Mouse (Mus musculus): ENCODE data around the gene Sgo1.
A peak's percentile ranks its signal among the peaks of the same experiment; 100 is the strongest.
"Not testable (repeated sequence)": the region's sequence is repeated elsewhere in the genome, so short reads cannot be mapped to it uniquely, and the experiment has no call there.

The Sgo1 gene

DNA sequence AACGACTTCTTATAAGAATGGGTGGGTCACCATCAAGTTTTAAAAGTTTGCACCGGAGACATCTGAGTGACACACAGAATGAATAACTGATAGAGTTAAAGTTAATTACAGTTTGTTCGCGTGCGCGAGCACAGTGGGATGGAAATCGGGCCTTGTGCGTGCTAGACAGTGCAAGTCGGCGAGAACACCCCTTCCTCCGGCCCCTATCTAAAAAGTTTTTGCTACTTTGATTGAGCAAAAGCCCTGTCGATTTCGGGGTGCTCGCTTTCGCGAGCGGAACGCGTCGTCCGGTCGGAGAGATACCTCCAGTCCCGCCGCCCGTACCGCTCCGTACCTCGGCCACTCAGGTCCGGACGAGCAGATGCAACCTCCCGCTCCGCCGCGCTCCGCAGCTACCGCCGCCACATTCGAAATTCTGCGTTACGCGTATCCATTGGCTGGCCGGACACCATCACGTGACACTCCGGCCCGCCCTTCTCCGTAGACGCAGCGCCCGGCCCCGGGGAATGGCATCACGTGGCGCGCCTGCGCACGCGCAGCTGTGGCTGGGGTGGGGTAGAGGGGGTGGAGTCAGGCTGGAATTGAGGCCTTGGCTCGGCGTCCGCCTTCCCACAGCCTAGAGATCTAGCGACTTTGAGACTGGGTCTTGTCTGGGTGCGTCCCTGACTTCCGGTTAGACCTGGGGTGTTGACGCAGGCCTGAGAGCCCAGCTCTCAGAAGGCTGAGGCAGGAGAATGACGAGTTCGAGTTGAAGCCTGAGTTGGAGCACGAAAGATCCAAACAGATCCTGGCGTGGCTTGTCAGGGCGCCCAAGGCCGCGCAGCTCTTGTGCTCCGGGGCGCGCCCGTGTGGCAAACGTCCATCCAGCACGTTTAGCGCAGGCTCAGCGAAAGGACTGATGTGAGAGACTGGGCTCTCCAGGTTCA lies at the start of gene Sgo1:
Gene Sgo1, minus strand, starts transcription at position 457 of the 926 bp plus-strand sequence.
- DNase-seq = peak; percentile 97

- not testable (repeated sequence) for DNase-seq
These were observed 29.8 kb upstream of the Sgo1 start for GRCm38 (mm10) chr17:53718916-53719315.

GRCm38 (mm10) chr17:53718474-53718873 lies 29.3 kb upstream of the Sgo1 start:
- DNase-seq = no peak

GRCm38 (mm10) chr17:53715161-53715560 lies 26.0 kb upstream of the Sgo1 start:
- not testable (repeated sequence) for DNase-seq

- DNase-seq = no peak
These were observed 25.3 kb upstream of the Sgo1 start for GRCm38 (mm10) chr17:53714453-53714852.

- DNase-seq = not testable (repeated sequence)
These were observed 8.4 kb upstream of the Sgo1 start for GRCm38 (mm10) chr17:53697521-53697920.

- peak; percentile 41 for DNase-seq
These were observed 4.9 kb upstream of the Sgo1 start for GRCm38 (mm10) chr17:53694039-53694438.

- no peak for DNase-seq
These were observed 813 bp upstream of the Sgo1 start for GRCm38 (mm10) chr17:53689946-53690345.

GRCm38 (mm10) chr17:53688321-53688720 lies 812 bp downstream of the Sgo1 start:
- DNase-seq = no peak

GRCm38 (mm10) chr17:53678716-53679115 lies 10.4 kb downstream of the Sgo1 start:
- peak; percentile 43 for DNase-seq

DNA sequence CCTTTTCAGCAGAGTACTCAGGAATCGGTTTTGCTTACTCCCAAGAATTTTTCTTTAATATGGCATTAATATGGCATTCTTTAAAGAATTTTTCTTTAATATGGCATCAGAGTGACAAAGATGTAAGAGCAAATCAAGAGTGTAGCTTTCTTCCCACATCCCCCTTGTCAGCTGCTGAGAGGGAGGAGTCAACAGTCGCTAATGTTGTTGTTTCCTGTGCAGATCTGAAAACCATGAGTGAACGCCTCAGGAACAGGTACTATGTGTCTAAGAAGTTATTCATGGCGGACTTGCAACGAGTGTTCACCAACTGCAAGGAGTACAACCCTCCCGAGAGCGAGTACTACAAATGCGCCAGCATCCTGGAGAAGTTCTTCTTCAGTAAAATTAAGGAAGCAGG lies 18.7 kb downstream of the Sgo1 start:
- no peak for DNase-seq

DNA sequence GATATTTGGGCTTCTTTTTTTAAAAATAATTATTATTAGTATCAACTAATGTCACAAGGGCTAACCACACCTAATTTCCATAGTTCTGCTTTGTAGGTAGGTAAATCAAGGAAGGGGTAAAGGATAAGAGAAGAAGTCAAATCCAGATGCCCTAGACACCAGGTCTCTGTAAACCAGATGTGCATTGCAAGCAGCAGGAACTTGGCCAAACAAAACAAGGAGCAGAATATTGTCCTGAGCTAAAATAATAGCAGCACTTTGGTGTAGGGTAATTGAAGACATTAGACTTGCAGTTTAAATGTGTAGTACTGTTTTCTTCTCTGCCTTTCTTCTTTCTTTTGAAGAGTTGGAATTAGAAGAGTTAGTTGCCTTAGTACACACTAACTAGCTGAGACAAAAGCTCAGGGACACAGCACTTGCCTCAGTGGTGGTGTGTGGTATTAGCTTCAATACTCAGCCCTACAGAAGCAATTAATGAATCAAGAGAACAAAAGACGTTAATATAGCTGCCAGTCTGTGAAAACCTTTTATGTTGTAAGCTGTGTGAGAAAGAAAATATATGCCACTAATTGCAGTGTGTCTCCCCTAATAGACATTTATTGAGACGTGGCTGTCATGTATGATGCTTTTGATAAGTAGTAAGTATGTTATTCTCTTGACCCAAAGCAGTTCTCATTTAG lies 24.3 kb downstream of the Sgo1 start:
- no peak for DNase-seq

DNA sequence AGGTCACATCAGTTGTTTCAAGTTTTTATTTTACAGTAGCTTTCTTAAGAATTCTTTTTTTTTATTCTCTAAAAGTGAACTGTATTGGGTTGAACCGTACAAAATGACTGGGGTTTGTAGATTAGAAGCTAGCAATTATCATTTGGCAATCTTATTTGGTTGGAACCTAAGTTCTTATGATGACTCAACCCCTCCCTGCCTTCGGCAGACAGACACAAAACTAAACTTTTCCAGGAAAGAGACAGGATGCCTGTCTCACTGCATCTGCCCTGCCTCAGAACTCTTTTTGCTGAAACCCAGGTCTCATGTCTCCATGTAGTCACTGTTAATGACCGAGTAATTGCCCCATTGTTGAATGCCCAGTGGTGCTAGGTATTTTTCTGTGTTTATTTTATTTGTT lies 24.9 kb downstream of the Sgo1 start:
- no peak for DNase-seq

DNA sequence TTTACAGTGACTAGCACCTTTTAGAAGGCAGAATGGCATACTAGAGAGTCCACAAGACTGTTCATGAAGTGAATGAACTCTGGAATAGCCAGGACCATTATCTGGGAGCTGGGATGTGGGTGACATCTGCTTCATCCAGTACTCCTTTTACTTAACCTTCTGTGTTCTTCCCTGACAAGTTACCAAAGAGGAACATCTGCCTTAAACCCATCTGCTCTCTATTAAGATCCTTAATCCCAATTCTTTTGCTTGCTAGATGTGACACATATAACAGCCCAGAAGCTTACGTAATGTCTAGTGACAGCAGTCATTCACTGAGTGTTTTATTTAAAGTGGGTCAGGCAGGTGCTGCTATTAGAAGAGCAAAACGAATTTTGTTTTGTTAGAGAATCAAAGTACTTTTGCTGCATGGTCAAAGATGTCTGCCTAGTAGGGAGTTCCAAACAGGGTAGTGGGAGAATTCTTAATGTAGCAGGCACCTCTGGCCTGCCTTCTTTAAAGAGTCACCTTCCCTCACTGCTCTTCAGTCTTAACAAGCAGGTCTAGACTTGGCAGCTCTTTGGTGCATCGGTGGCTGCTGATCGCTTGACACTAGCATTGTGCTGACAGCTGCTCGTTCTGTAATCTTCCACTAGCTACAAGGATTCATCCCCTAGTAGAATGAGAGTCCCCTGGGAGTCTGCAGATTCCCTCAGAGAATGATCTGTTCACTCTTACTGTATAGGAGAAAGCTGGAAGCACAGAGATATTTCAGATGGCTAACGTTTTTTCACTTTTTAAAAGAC lies 27.9 kb downstream of the Sgo1 start:
- no peak for DNase-seq

DNA sequence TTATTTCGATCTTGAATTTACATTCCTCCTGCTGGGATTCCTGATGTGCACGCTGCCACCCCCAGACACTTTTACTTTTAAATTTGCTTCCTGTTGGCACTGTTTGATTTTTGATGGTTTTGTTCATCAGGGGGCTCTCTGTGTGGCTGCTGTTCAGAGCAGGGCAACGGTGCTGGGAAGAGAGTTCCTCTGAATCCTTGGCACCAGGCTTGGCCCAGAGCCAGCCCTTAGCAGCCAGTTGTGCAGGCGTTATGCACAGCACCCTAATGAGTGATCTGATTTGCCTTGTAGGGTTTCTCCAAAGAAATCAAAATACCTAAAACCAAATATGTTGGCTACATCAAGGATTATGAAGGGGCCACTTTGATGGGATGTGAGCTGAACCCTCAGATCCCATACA lies 29.4 kb downstream of the Sgo1 start:
- no peak for DNase-seq

GRCm38 (mm10) chr17:53659230-53659629 lies 29.9 kb downstream of the Sgo1 start:
- no peak for DNase-seq

DNA sequence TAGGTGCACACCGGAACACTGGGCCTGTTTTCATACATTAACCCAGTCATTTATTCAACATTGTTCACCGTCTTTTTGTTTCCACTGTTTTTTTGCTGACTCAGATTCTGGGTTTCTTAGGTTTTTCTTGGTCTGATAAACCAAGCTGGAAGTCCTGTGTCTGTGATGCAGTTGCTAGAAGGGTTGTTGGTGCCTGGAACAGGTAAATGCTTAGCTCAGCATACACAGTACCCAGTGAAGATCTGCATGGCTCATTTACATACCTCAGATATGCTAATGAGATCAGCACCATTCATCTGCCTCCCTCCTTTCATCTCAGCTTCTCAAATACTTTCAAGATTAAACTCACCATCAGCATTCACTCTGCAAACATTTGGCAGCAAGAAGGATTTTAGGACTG lies 30.5 kb downstream of the Sgo1 start:
- DNase-seq = no peak

GRCm38 (mm10) chr17:53657391-53657790 lies 31.7 kb downstream of the Sgo1 start:
- DNase-seq = peak; percentile 10

DNA sequence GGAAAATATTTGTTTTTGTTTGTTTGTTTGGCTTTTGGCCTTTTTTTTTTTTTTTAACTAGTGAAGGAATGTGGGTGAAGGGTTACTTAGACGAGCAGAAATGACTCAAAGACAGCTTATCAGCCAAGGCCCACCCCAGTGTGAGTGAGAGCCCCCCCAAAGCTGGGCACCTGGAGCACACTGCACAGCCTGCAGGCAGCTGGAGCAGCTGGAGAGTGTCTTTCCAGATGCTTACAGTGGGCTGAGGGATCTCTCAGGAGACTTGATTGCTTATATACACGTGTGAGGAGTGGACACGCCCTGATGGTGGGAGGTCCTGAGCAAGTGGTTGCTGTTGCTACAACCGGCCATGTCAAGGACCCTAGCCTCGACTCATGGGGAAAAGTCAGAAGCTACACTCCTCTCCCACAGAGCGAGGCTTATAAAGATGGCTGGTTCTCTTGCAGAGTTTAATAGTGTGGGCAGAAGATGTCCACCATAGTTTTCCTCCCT lies 32.7 kb downstream of the Sgo1 start:
- DNase-seq = no peak

- no peak for DNase-seq
These were observed 33.2 kb downstream of the Sgo1 start for GRCm38 (mm10) chr17:53655959-53656358.

DNA sequence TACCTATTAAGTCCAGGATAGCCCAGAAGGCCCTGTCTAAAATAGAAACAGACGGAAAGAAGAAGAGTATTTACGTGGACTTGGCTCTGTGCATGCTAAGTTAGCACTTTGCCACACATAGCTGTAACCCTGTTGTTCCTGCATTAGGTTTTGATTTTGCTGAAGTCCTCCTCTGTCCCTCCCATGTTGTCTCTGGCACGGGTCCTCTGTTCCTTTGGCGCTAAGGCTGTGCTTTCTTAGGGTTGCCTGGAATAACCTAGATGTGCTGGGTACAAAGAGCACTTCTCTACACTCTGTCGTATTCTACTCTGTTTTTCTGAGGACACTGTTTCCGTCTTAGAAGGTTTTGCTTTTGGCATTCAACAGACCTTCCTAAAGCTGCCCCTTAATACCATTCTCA lies 34.1 kb downstream of the Sgo1 start:
- peak; percentile 65 for DNase-seq

DNA sequence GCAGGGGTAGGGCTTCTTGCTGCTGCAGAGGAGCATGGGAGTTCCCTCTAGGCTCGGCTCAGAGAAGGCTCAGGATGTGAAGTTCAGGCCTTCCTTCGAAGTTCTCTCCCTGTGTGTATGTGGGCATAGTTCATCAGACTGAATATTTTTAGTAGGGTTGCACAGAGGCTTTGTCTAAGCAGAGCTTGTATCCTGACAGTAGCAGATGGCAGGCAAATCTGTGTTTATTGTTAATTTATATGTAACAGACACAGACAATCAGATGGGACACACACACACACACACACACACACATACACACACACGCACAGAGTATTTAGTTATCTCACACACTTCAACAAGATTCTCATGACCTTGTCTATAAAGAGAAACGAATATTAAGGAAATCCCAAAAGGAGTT lies 34.5 kb downstream of the Sgo1 start:
- no peak for DNase-seq

DNA sequence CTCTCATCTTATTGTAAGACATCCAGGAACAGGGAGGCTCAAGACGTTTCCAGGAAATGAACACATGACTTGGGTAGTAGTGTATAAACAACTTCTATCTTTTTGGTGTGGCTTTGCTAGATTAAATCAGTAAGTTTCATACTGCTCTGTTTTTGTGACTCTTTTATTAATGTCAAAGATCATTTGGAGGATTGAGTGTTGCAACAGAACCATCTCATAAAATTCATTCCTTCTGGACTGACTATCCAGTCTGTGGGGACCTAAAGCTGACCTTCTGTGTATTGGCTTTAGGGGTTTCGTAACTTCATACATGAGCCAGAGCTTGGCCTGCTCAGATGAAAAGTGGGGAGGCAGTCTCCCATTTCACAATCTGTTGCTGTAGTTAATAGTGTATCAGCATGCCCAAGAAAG lies 38.9 kb downstream of the Sgo1 start:
- DNase-seq = peak; percentile 16
